In the genomic region with DNA sequence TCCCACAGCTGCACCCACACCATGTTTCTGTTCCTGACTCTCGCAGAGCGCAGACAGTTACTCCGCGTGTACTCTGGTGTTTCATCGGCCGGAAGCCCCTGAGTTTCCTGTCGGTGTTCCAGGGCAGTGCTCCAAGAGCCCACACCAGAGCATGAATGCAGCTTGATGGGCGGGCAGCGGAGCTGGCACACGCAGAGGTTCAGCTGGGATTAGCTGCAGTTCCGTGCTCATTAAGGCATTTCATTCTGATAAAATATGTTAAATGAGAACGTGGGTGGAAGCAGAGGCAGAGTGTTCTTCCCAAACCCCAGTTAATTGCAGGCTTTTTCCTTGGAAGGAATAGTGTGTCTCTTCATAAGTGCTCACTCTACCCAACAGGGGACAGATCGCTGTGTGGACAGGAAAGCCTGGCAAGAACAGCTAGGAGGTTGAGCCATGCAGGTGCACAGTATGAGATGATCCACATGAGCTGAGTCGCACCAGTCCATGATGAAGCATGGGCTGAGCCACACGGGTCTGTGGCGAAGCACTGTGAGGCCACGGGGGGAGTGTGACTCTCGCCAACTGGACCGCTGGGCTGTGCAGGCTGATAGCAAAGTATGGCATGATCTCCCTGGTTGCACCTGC, we compare ENCODE assay signal across 7 mouse cellular contexts.
DNase-seq lines count a peak whose midpoint lies in the region; ATAC-seq and TF ChIP-seq lines count a peak whose summit lies in the region.

No protein-coding gene starts in this region.

- TF ChIP-seq POLR2A in kidney, adult 2 months (IDR thresholded peaks at IDR 0.05; ENCODE audit: low read depth, low read length) = no peak

- H3K4me1 ChIP-seq in kidney, adult 2 months (ENCODE audit: control insufficient read depth, insufficient read depth, low read length) = no peaks in the 10 kb centered on the region
- no peaks in the 10 kb centered on the region; the same call in 1 of the 2 replicates for H3K4me1 ChIP-seq in kidney, embryonic 16.5 days (ENCODE audit: insufficient read depth, low read length)
- peaks cover 3% of the 10 kb centered on the region; the same call in 1 of the 2 replicates for H3K4me1 ChIP-seq in forebrain, postnatal 0 days (ENCODE audit: insufficient read depth)
- no peaks in the 10 kb centered on the region for H3K4me1 ChIP-seq in liver, embryonic 11.5 days (replicated peaks; ENCODE audit: control insufficient read depth, insufficient read depth, low read length)

- no peaks in the 10 kb centered on the region for H3K9me3 ChIP-seq in kidney, embryonic 16.5 days (ENCODE audit: low read length)
- no peaks in the 10 kb centered on the region for H3K9me3 ChIP-seq in forebrain, postnatal 0 days (ENCODE audit: low read length)
- H3K9me3 ChIP-seq in liver, embryonic 11.5 days (ENCODE audit: control insufficient read depth, low read length) = no peaks in the 10 kb centered on the region

- no peak overlapping the region for H3K27ac ChIP-seq in kidney, adult 2 months (ENCODE audit: insufficient read depth, low read depth, low read length)
- H3K27ac ChIP-seq in kidney, embryonic 16.5 days (ENCODE audit: low read length) = no peak overlapping the region
- peak overlapping the region; percentile 54 for H3K27ac ChIP-seq in forebrain, postnatal 0 days (ENCODE audit: low read depth, low read length)
- H3K27ac ChIP-seq in liver, embryonic 11.5 days (ENCODE audit: low read depth, low read length) = no peak overlapping the region

- H3K4me3 ChIP-seq in kidney, adult 2 months (ENCODE audit: insufficient read depth, low read depth, low read length) = no peak overlapping the region
- no peak overlapping the region for H3K4me3 ChIP-seq in kidney, embryonic 16.5 days (ENCODE audit: low read length)
- no peak overlapping the region for H3K4me3 ChIP-seq in forebrain, postnatal 0 days (ENCODE audit: low read depth, low read length)
- no peak overlapping the region for H3K4me3 ChIP-seq in liver, embryonic 11.5 days (ENCODE audit: low read depth, low read length)

- DNase-seq in kidney, adult 2 months = peak; percentile 20
- peak; percentile 80 for DNase-seq in forebrain, postnatal 0 days
- DNase-seq in layer of hippocampus, adult 9-11 months = peak; percentile 85
- DNase-seq in right cerebral cortex, adult 2 months (ENCODE audit: low spot score in 2 of 2) = peak; percentile 78
- no peak for DNase-seq in ovary, adult 18-20 months (ENCODE audit: low spot score)
- no peak for DNase-seq in liver, embryonic 11.5 days (ENCODE audit: low spot score)

- no peak overlapping the region for H3K4me2 ChIP-seq in kidney, embryonic 16.5 days (replicated peaks; ENCODE audit: low read depth, low read length)
- no peak overlapping the region for H3K4me2 ChIP-seq in forebrain, postnatal 0 days (ENCODE audit: low read depth)
- no peak overlapping the region for H3K4me2 ChIP-seq in liver, embryonic 11.5 days

- 72% methylated on average over 19 of the region's 19 CpGs for WGBS in kidney, adult 2 months
- 83% methylated on average over 19 of the region's 19 CpGs for WGBS in kidney, embryonic 16.5 days
- WGBS in forebrain, postnatal 0 days = 29% methylated on average over 19 of the region's 19 CpGs
- 86% methylated on average over 19 of the region's 19 CpGs for WGBS in liver, embryonic 11.5 days

- no peaks in the 10 kb centered on the region for H3K27me3 ChIP-seq in kidney, adult 2 months (replicated peaks; ENCODE audit: control insufficient read depth, insufficient read depth, low read length)
- H3K27me3 ChIP-seq in kidney, embryonic 16.5 days (ENCODE audit: insufficient read depth, low read length) = no peaks in the 10 kb centered on the region
- no peaks in the 10 kb centered on the region; the same call in 1 of the 2 replicates for H3K27me3 ChIP-seq in forebrain, postnatal 0 days (ENCODE audit: insufficient read depth, low read length)
- H3K27me3 ChIP-seq in liver, embryonic 11.5 days (replicated peaks; ENCODE audit: control insufficient read depth, insufficient read depth, low read length) = no peaks in the 10 kb centered on the region

- no peaks in the 10 kb centered on the region for H3K36me3 ChIP-seq in kidney, adult 2 months (ENCODE audit: control insufficient read depth, insufficient read depth, low read length)
- H3K36me3 ChIP-seq in kidney, embryonic 16.5 days (ENCODE audit: insufficient read depth, low read length) = no peaks in the 10 kb centered on the region
- 0 out of 2 replicates have a peak, but pooled peaks cover 3% of the 10 kb centered on the region for H3K36me3 ChIP-seq in forebrain, postnatal 0 days (ENCODE audit: insufficient read depth)
- no peaks in the 10 kb centered on the region for H3K36me3 ChIP-seq in liver, embryonic 11.5 days (ENCODE audit: control insufficient read depth, insufficient read depth, low read length)

- no peak overlapping the region for H3K9ac ChIP-seq in kidney, embryonic 16.5 days (replicated peaks; ENCODE audit: low read length)
- no peak overlapping the region for H3K9ac ChIP-seq in forebrain, postnatal 0 days
- no peak overlapping the region for H3K9ac ChIP-seq in liver, embryonic 11.5 days (ENCODE audit: low read depth, low read length)

- no peak for ATAC-seq in kidney, embryonic 16.5 days (ENCODE audit: low FRiP score, low TSS enrichment)
- ATAC-seq in forebrain, postnatal 0 days = peak; percentile 71
- no peak for ATAC-seq in liver, embryonic 11.5 days (replicated peaks; ENCODE audit: low FRiP score)

- TF ChIP-seq CTCF in kidney, adult 2 months (conservative IDR thresholded peaks at IDR 0.05; ENCODE audit: insufficient read depth, insufficient read length, low read depth, low read length) = no peak
- TF ChIP-seq CTCF in forebrain, postnatal 0 days (IDR thresholded peaks at IDR 0.05; ENCODE audit: low read depth) = no peak

Comparison
In these comparisons a context has a peak if more than half of its experiments do, and no peak if none do; other contexts are left out.
1. DNase-seq: peak in kidney, adult 2 months (single experiment), forebrain, postnatal 0 days (single experiment), layer of hippocampus, adult 9-11 months (single experiment) and right cerebral cortex, adult 2 months (2 of 2); none in ovary, adult 18-20 months (single experiment) and liver, embryonic 11.5 days (single experiment).